Mouse (Mus musculus): ENCODE measurements around the gene Ang. TPM values are rescaled to one million over a fixed set of nuclear protein-coding genes. Genes with fewer than 3 reads are reported as not detected.

Ang gene
- 1 to 10 TPM; 3.0 to 4.1 TPM for total RNA-seq (2021)
- long read RNA-seq, partial matches to known transcripts, result 0 of 1 reads
- long read RNA-seq, other reads (novel, unspliced or antisense), result 0 of 1 reads

DNA sequence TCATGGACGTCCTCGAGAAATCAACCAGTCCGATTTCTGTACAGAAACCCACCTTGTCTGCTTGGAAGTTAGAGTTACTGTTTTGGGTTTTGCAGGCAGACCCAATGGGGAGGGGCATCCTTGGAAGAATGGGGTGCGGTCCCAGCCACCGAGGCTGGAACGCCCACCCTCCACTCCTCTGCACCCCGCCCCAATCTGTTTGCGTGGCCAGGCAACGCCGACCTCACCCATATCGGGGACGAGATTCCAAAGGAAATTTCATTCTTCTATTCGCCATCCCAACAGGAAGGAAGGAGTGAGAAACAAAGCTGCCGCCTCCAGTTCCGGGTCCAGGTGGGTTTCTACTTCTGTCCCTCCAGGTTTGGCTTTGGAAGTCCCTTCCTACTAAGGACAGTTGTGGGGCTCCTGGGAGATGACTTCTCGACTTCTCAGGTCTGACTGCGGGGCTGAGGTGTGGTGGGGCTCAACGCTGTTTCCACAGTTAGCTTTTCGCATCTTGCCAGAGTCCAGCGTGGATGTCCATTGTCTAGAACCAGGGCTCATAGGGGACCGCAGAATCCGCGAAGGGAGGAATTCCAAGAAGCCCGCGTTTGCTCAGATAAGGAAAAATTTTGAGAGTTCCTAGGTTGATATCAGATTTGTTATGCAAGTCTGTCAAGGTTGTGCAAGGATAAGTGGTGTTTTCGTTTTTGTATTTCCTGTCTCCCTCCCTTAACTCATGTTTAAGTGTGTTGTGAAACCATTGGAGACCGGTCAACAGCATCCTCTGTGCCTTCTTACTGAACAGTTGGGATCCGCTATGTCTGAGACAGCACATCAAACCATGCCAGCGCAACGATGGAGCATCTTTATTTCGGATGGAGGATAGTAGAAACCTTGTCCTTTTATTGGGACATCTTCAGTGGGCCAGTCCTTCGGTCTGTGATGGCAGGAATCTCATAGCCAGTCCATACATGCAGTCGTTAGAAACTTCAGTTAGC, at the start of gene Ang, which contains the start of gene Rnase4:
Gene Ang, plus strand, starts transcription at position 230 of the 980 bp plus-strand sequence.
Gene Rnase4, plus strand, starts transcription at position 157 of the 980 bp plus-strand sequence.
- peak; percentile 44 to 49 for DNase-seq (ENCODE audit: low spot score in 2 of 2)

DNA sequence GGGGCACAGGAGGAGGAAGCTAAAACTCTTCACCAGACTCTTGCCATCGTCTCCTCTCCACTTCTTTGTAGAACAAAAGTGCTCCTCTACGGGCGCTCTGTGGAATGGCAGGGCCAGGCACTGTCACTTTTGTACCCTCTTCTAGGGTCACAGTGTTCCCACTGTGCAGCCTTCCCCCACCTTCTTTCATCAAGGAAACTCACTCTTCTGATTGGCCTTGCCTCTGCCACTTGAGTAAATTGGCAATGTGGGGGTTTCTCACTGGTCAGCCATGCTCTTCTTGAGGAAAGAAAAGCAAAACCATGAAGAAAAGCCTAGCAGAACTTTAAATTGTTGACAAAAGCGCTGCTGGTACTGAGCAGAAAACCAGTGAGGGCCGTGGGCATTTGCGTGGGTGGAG, 49.2 kb upstream of the Ang start, which contains the start of gene Rnase9:
Gene Rnase9, minus strand, starts transcription at position 101 of the 400 bp plus-strand sequence.
- DNase-seq (ENCODE audit: low spot score in 2 of 2), result no peak

DNA sequence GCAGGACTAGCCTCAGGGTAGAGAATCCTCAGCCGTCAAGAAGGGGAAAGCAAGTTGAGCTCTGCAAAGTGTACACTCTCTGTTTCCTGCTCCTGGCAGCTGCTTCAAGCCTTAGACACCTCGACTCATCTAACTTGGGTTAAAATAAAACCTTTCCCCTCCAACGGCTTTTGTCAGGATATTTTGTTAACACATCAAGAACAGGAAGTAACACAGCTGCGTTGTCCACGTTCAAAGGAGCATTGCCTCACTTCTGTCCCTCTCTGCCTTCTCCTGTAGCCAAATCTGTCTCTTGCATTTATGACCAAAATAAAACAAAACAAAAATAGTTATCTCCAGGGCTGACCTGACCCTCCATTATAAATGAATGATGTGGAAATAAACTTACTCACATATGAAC, 43.1 kb upstream of the Ang start:
- DNase-seq (ENCODE audit: low spot score in 2 of 2), result no peak

DNA sequence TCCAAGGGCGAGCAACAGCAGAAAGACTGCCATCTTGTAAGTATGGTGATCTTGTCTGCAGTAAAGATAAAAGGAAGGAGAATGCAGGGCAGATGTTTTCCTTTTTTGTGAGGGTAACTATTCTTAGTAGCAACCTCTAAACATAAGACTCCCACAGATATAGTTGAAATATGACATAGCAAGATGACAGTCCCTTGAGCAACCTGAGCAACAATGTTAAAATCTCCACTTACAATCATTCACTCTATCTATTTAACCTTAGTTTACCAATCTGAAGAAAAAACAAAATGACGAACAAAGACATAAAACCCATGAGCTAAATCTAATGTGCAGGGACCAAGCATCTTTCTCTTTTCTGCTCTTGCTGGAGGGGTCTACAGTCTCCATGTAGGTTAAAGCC, 40.9 kb upstream of the Ang start, which contains the start of gene Rnase11:
Gene Rnase11, minus strand, starts transcription at position 101 of the 400 bp plus-strand sequence.
- no peak for DNase-seq (ENCODE audit: low spot score in 2 of 2)

DNA sequence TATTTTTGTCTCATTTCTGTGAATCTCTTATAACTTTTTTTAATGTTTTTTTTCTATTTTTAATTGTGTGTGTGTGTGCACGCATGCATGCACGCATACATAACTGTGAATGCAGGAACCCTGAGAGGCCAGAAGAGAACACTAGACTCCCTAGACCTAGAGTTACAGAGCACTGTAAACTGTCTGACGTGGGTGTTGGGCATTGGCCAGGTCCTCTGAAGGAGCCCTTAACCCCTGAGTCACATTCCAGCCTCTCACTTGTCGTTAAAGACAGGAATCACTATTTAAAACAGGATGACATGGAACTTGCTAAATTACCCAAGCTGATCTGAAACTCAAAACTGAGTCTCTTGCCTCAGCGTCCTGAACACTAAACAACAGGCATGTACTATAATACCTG, 39.0 kb upstream of the Ang start:
- no peak for DNase-seq (ENCODE audit: low spot score in 2 of 2)

DNA sequence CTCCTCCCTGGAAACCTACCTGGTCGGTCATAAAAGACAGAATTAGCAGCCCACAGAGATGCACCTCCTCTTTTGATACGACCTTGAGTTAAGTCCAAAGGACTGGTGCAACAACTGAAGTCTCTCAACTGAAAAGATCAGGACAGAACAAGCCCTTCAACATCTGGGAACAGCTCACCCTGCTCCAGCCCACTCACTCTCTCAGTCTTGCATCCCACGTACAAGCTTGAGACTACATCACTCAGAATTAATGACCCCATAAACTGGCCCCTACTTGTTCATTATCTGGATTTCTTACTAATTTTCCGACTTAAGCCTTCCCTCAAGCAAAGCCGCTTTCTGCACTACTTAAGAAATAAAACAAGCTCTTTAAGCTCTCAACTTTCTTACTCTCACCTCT, 37.8 kb upstream of the Ang start:
- no peak for DNase-seq (ENCODE audit: low spot score in 2 of 2)

DNA sequence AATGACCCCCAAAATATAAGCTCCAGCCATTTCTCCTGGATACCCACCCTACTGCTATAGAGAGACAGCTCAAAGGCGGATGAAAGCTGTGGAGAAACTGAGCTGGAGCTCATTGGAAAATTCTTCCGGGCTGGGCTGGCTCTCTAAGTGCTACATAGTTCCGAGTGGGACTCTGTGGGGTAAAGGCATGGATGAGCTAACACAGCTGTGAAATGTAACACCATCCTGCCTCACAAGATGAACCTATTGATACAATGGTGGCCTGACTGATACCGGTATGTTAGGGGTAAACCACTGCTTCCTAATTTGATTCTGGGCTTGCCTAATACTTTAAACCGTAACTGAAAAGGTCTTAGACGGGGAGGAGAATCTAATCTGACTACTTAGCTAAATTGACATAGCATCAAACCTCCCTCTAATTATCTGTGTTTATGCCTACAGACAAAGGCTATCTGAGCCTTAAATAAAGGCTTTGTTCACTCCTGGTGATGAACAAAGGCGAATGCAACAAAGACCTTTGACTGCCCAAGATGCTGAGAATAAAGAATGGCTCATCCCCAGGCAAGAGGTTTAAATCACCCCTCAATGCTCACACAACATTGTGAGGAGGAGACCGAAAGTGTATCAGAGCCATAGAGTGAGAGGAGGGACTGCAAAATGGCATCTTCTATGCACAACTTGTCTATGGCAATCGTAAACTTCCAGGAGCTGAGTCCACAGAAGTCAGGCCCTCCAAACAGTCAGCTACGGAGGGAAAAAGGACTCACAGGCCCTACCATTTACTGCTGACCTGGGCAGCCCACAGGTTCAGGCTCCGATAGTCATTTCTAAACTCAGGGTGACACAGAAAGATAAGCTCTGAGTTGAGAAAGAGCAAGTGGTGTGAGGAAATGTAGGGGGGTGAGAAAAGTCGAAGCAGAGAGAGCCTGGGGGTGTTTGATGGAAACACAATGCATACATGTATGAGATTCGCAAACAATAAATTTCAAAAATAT, 36.4 kb upstream of the Ang start:
- DNase-seq (ENCODE audit: low spot score in 2 of 2), result no peak

- no peak for DNase-seq (ENCODE audit: low spot score in 2 of 2)
Observed at GRCm38 (mm10) chr14:51057401-51057831, 33.5 kb upstream of the Ang start, which contains the start of gene Rnase12. Gene Rnase12 (minus strand): TSS chr14:51057661.

- no peak for DNase-seq (ENCODE audit: low spot score in 2 of 2)
Observed at GRCm38 (mm10) chr14:51060761-51061160, 30.2 kb upstream of the Ang start.

GRCm38 (mm10) chr14:51068956-51069355, 22.0 kb upstream of the Ang start:
- DNase-seq (ENCODE audit: low spot score in 2 of 2), result no peak

DNA sequence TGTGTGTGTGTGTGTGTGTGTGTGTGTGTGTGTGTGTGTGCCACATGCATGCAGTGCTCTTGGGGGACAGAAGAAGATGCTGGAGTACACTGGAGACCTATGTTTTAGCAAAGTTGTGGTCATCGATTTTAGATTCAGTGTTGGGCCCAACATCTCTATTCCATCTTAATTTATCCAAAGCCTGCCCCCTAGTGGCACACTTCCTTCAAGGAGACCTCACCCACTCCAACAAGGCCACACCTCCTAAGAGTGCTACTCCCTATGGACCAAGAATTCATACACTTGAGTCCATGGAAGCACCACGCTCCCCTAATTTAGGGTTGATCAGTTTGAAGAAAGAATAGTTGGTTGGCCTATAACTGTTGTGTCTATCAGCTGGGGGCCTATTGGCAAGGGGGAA, 21.3 kb upstream of the Ang start:
- peak in 1 of 2 experiments; percentile 26 for DNase-seq (ENCODE audit: low spot score in 2 of 2)

DNA sequence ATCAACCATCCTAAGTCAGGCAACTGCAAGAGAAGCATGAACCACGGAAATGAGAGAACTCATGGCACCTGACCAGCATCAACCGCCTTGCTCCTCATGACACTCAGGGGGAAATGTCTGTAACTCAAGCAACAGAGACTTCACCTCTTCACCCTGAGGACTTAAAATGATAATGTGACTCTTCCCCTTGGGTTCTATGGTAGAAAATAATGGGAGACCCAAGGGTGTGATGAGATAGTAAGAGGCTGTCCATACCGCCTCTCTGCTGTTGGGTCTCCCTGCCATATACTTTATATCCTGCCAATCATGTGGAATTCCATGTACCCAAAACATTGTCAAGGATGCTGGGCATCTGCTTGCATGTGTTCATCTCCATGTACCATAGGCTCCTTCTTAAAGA, 16.6 kb upstream of the Ang start, which contains the start of gene Olfr750:
Gene Olfr750, minus strand, starts transcription at position 101 of the 400 bp plus-strand sequence.
- no peak for DNase-seq (ENCODE audit: low spot score in 2 of 2)

DNA sequence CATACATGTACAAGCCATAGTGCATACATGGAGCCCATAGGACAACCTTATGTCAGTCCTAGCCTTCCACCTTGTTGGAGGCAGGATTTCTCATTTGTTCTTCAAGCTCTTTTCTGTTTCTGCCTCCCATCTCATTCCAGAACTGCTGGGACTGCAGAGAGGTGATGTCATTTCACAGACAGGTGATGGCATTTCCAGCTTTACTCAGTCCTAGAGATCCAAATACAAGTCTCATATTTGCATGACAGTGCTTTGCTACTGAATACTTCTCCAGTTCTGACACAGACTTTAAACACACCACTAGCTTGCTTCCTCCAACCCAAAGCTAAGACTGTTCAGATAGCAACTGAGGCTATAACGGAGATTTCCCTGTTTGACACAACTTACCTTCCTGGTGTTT, 11.8 kb upstream of the Ang start:
- DNase-seq (ENCODE audit: low spot score in 2 of 2), result no peak

DNA sequence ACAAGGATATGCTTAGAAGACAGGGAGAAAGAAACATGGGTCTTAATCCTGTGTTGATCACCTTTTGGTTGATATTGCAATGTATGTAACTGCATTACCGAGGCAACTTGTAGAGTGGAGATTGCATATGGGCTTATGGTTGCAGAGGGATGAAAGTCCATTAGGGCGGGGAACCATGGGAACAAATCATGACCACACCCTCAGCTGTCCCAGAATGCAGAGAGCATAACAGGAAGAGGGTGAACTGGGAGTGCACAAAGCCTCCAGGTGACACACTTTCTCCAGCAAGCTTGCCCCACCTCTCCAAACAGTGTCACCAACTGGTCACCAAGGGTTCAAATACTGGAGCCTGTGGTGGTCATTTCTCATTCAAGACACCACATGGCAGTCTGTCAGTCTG, 9.9 kb upstream of the Ang start:
- no peak for DNase-seq (ENCODE audit: low spot score in 2 of 2)

GRCm38 (mm10) chr14:51082599-51083581, 8.1 kb upstream of the Ang start:
- peak; percentile 49 to 64 for DNase-seq (ENCODE audit: low spot score in 2 of 2)

GRCm38 (mm10) chr14:51083805-51084204, 7.1 kb upstream of the Ang start:
- DNase-seq (ENCODE audit: low spot score in 2 of 2), result no peak

DNA sequence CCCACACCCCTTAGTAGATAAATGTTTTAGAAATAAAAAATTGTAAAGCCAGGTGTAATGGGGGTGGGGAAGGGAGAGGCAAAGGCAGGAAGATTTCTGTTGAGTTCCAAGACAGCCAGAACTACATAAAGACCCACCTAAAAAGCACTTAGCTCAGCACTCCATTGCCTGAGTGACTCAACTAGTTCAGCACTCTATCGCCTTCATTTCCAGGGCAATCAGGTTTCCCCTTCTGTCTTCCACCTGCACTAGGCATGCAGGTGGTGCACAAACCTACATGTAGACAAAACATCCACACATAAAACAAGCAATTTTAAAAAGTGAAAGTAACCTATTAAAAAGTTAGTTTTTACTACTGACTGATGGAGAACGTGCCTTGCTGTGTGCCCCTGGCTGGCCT, 5.9 kb upstream of the Ang start:
- DNase-seq (ENCODE audit: low spot score in 2 of 2), result no peak

- no peak for DNase-seq (ENCODE audit: low spot score in 2 of 2)
Observed at GRCm38 (mm10) chr14:51085911-51086310, 5.0 kb upstream of the Ang start.

DNA sequence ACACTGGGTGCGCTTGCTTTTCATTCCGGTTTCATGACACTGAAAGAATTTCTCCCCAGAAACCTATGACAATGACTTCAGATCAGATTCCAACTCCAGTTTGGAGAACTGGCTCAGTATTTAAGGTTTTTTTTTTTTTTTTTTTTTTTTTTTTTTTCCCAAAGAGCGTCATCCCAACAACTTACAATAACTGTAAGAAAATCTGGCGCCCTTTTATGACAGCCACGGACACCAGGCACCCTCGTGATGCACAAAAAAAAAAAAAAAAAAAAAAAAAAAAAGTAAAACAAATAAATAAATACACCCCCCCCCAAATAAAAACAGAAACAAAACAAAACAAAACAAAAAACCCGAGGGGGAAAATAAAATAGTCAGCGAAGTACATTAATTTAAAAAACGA, 3.2 kb upstream of the Ang start:
- DNase-seq (ENCODE audit: low spot score in 2 of 2), result no peak

All from layer of hippocampus, postnatal 10 days (tissue).